8 mouse cellular contexts compared by ENCODE assay signal in the genomic region with DNA sequence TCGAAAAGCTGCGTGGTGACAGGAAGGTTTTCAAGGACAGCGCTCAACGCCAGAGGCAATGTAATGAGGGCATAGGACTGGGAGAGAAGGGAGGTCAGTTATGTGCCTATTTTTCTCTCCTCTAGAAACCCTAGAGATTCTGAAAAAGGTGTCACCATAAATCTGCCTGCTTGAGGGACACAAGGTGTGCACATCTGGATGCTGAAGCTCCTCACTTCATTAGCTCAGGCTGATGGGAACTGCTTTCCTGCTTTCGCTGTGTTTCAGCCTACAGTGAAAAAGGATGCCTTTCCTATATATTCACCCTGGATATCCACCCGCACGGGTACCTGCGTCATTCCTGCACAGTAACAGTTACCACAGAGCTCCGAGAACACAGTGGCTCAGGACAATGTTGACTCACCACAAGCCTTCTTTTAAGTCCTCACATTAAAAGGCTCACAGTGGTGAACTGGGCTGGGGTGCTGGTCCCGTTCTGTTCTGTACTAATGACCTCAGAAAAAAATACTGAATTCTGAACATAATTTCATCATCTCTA.
DNase-seq lines count a peak whose midpoint lies in the region; ATAC-seq and TF ChIP-seq lines count a peak whose summit lies in the region.

No protein-coding gene starts in this region.

- H3K36me3 ChIP-seq in heart, embryonic 13.5 days, result peaks cover 2% of the 10 kb centered on the region; the same call in 1 of the 2 replicates
- H3K36me3 ChIP-seq in E14TG2a.4 (ENCODE audit: insufficient read depth, low read length), result peaks cover 19% of the 10 kb centered on the region
- H3K36me3 ChIP-seq in forebrain, embryonic 16.5 days (ENCODE audit: control insufficient read depth, insufficient read depth), result no peaks in the 10 kb centered on the region
- no peaks in the 10 kb centered on the region for H3K36me3 ChIP-seq in midbrain, embryonic 13.5 days

- no peaks in the 10 kb centered on the region for H3K27me3 ChIP-seq in heart, embryonic 13.5 days (replicated peaks)
- H3K27me3 ChIP-seq in E14TG2a.4 (ENCODE audit: insufficient read depth, low read length), result no peaks in the 10 kb centered on the region
- no peaks in the 10 kb centered on the region for H3K27me3 ChIP-seq in forebrain, embryonic 16.5 days (replicated peaks; ENCODE audit: control insufficient read depth, insufficient read depth, low read length)
- no peaks in the 10 kb centered on the region for H3K27me3 ChIP-seq in midbrain, embryonic 13.5 days

- H3K4me3 ChIP-seq in heart, embryonic 13.5 days, result no peak overlapping the region
- peak overlapping the region; percentile 79 for H3K4me3 ChIP-seq in E14TG2a.4 (replicated peaks; ENCODE audit: low read length)
- no peak overlapping the region for H3K4me3 ChIP-seq in forebrain, embryonic 16.5 days (replicated peaks; ENCODE audit: low read length)
- H3K4me3 ChIP-seq in midbrain, embryonic 13.5 days (replicated peaks), result no peak overlapping the region; the same call in 1 of the 2 replicates

- no peak for DNase-seq in heart, postnatal 25 days (ENCODE audit: low spot score)
- DNase-seq in cerebellum, postnatal 4 days (ENCODE audit: low spot score in 2 of 2), result no peak
- DNase-seq in lung, adult 18-20 months, result no peak
- DNase-seq in left cerebral cortex, postnatal 14 days (ENCODE audit: low spot score in 2 of 2), result no peak

- H3K4me1 ChIP-seq in heart, embryonic 13.5 days, result peaks cover 62% of the 10 kb centered on the region
- peaks cover 65% of the 10 kb centered on the region for H3K4me1 ChIP-seq in E14TG2a.4 (replicated peaks; ENCODE audit: low read depth, low read length)
- H3K4me1 ChIP-seq in forebrain, embryonic 16.5 days (replicated peaks; ENCODE audit: control insufficient read depth, insufficient read depth, low read length), result peaks cover 30% of the 10 kb centered on the region
- H3K4me1 ChIP-seq in midbrain, embryonic 13.5 days (replicated peaks), result peaks cover 43% of the 10 kb centered on the region

- no peaks in the 10 kb centered on the region for H3K9me3 ChIP-seq in heart, embryonic 13.5 days
- no peaks in the 10 kb centered on the region for H3K9me3 ChIP-seq in E14TG2a.4 (ENCODE audit: low read length)
- no peaks in the 10 kb centered on the region for H3K9me3 ChIP-seq in forebrain, embryonic 16.5 days (ENCODE audit: control insufficient read depth, low read length)
- no peaks in the 10 kb centered on the region for H3K9me3 ChIP-seq in midbrain, embryonic 13.5 days

- intact Hi-C loops in heart, postnatal 25 days (cut with DNase I), result no loop called here
- intact Hi-C loops in left cerebral cortex, postnatal 14 days (cut with DNase I), result loop anchor here (5.0 to 10.0 kb wide), 2 partner anchors 68 to 210 kb away; no protein-coding TSS in a partner anchor

- H3K27ac ChIP-seq in heart, embryonic 13.5 days (replicated peaks), result peak overlapping the region; percentile 96
- H3K27ac ChIP-seq in forebrain, embryonic 16.5 days (ENCODE audit: low read length), result peak overlapping the region; percentile 97; the same call in 1 of the 2 replicates
- H3K27ac ChIP-seq in midbrain, embryonic 13.5 days, result peak overlapping the region; percentile 98; the same call in 1 of the 2 replicates

- WGBS in heart, embryonic 13.5 days, result 57% methylated on average over 10 of the region's 10 CpGs
- 66% methylated on average over 10 of the region's 10 CpGs for WGBS in forebrain, embryonic 16.5 days
- WGBS in midbrain, embryonic 13.5 days, result 65% methylated on average over 10 of the region's 10 CpGs

- no peak for ATAC-seq in heart, embryonic 13.5 days (ENCODE audit: extremely low read depth, insufficient number of reproducible peaks, low FRiP score, low TSS enrichment)
- ATAC-seq in forebrain, embryonic 16.5 days, result no peak
- 0 out of 2 replicates have a peak, but pooled peaks have one; percentile 14 for ATAC-seq in midbrain, embryonic 13.5 days

- H3K9ac ChIP-seq in heart, embryonic 13.5 days, result 0 out of 2 replicates have a peak overlapping the region, but pooled peaks have one; percentile 93
- H3K9ac ChIP-seq in forebrain, embryonic 16.5 days (replicated peaks; ENCODE audit: low read depth, low read length), result no peak overlapping the region; the same call in 1 of the 2 replicates
- no peak overlapping the region; the same call in 1 of the 2 replicates for H3K9ac ChIP-seq in midbrain, embryonic 13.5 days (replicated peaks)

- peak overlapping the region; percentile 82 for H3K4me2 ChIP-seq in heart, embryonic 13.5 days
- peak overlapping the region; percentile 94; the same call in 1 of the 2 replicates for H3K4me2 ChIP-seq in forebrain, embryonic 16.5 days (ENCODE audit: low read length)
- peak overlapping the region; percentile 93; the same call in 1 of the 2 replicates for H3K4me2 ChIP-seq in midbrain, embryonic 13.5 days (replicated peaks)

- TF ChIP-seq CTCF in E14TG2a.4 (conservative IDR thresholded peaks at IDR 0.05; ENCODE audit: low read length), result no peak
